Comparison of ENCODE assay signal across 8 mouse cellular contexts in the genomic region with DNA sequence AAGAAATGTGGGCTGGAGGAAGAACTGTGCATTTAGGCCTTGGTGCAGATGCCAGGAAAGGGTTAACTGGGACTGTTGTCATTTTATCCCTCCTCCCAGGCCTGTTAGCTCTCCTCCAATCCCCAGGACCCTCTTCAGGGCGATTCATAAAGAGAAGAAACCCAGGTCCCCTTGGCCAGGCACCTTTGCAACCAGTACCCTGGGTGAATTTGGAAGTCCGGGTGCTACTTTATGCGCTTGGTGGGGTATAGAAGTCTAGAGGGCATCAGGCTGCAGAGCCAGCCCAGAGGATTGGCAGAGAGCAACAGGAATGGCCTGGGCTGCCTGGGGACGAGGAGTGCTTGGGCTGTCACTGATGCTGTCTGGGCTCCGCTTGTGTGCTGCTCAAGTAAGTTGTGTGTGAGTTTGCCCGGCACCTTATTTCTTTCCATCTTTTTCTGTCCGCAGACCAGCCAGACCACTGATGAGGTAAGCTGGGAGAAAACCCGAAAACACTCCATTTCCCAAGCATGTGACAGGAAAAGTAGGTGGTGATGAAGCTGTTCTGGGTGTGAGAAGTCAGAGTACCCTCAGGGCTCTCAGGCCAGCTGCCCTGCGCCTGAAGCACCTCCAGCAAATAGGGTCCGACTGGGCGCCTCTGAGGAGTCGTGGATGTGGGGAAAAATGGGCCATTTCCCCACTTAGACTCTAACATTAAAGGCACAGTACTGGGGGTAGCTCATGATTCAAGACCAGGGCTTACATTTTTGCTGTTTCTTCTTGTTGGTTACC. TPM values are rescaled to one million over a fixed set of nuclear protein-coding genes. Genes with fewer than 3 reads are reported as not detected.
DNase-seq lines count a peak whose midpoint lies in the region; ATAC-seq and TF ChIP-seq lines count a peak whose summit lies in the region.

No protein-coding gene starts in this region.

- no peaks in the 10 kb centered on the region for H3K27me3 ChIP-seq in kidney, embryonic 16.5 days (ENCODE audit: insufficient read depth, low read length)
- no peaks in the 10 kb centered on the region for H3K27me3 ChIP-seq in embryonic facial prominence, embryonic 12.5 days
- no peaks in the 10 kb centered on the region for H3K27me3 ChIP-seq in limb, embryonic 14.5 days (ENCODE audit: control insufficient read depth, insufficient read depth, low read length)

- H3K4me1 ChIP-seq in kidney, embryonic 16.5 days (ENCODE audit: insufficient read depth, low read length): peaks cover 18% of the 10 kb centered on the region
- peaks cover 23% of the 10 kb centered on the region for H3K4me1 ChIP-seq in embryonic facial prominence, embryonic 12.5 days
- peaks cover 30% of the 10 kb centered on the region for H3K4me1 ChIP-seq in limb, embryonic 14.5 days (ENCODE audit: control insufficient read depth, insufficient read depth, low read length)

- DNase-seq in kidney, postnatal 36 days: no peak
- DNase-seq in cerebellum, postnatal 25 days: peak; percentile 49 to 56
- no peak for DNase-seq in limb, embryonic 14.5 days (ENCODE audit: low spot score)
- no peak for DNase-seq in frontal cortex, adult 2 months (ENCODE audit: extremely low spot score in 1 of 2, low spot score in 1 of 2)
- DNase-seq in adrenal gland, postnatal 25 days: no peak
- DNase-seq in left cerebral cortex, adult 2 months (ENCODE audit: extremely low spot score in 1 of 2, low spot score in 2 of 2): no peak

- ATAC-seq in kidney, embryonic 16.5 days (ENCODE audit: low FRiP score, low TSS enrichment): peak; percentile 64
- ATAC-seq in embryonic facial prominence, embryonic 12.5 days (ENCODE audit: insufficient number of reproducible peaks, insufficient read depth, low FRiP score, low TSS enrichment): 0 out of 2 replicates have a peak, but pooled peaks have one; percentile 45
- 0 out of 2 replicates have a peak, but pooled peaks have one; percentile 10 for ATAC-seq in limb, embryonic 14.5 days (ENCODE audit: low FRiP score, low read depth)

- H3K4me3 ChIP-seq in kidney, embryonic 16.5 days (ENCODE audit: low read length): peak overlapping the region; percentile 26
- H3K4me3 ChIP-seq in embryonic facial prominence, embryonic 12.5 days: peak overlapping the region; percentile 36
- peak overlapping the region; percentile 33 for H3K4me3 ChIP-seq in limb, embryonic 14.5 days (replicated peaks; ENCODE audit: low read length)
- H3K4me3 ChIP-seq in left cerebral cortex, adult 2 months: no peak overlapping the region

- peak overlapping the region; percentile 44 for H3K4me2 ChIP-seq in kidney, embryonic 16.5 days (replicated peaks; ENCODE audit: low read depth, low read length)
- H3K4me2 ChIP-seq in embryonic facial prominence, embryonic 12.5 days (replicated peaks): peak overlapping the region; percentile 50
- peak overlapping the region; percentile 42 for H3K4me2 ChIP-seq in limb, embryonic 14.5 days (replicated peaks; ENCODE audit: low read depth, low read length, severe bottlenecking)

- TF ChIP-seq POLR2A in limb, embryonic 14.5 days (IDR thresholded peaks at IDR 0.05; ENCODE audit: borderline replicate concordance, extremely low read depth, insufficient read depth, insufficient read length): no peak

- WGBS in kidney, embryonic 16.5 days: 16% methylated on average over 12 of the region's 12 CpGs
- WGBS in embryonic facial prominence, embryonic 12.5 days: 6% methylated on average over 12 of the region's 12 CpGs
- 14% methylated on average over 12 of the region's 12 CpGs for WGBS in limb, embryonic 14.5 days

- intact Hi-C loops in left cerebral cortex, adult 2 months (cut with DNase I): no loop called here

- TF ChIP-seq CTCF in left cerebral cortex, adult 2 months (IDR thresholded peaks at IDR 0.05): no peak

- 0 out of 2 replicates have a peak overlapping the region, but pooled peaks have one; percentile 4 for H3K27ac ChIP-seq in kidney, embryonic 16.5 days (ENCODE audit: low read length)
- peak overlapping the region; percentile 84 for H3K27ac ChIP-seq in embryonic facial prominence, embryonic 12.5 days
- H3K27ac ChIP-seq in limb, embryonic 14.5 days (replicated peaks; ENCODE audit: low read depth, low read length): peak overlapping the region; percentile 88
- no peak overlapping the region for H3K27ac ChIP-seq in left cerebral cortex, adult 2 months

- H3K9me3 ChIP-seq in kidney, embryonic 16.5 days (ENCODE audit: low read length): no peaks in the 10 kb centered on the region
- no peaks in the 10 kb centered on the region for H3K9me3 ChIP-seq in embryonic facial prominence, embryonic 12.5 days
- H3K9me3 ChIP-seq in limb, embryonic 14.5 days (ENCODE audit: control insufficient read depth, low read length): no peaks in the 10 kb centered on the region

- no peaks in the 10 kb centered on the region for H3K36me3 ChIP-seq in kidney, embryonic 16.5 days (ENCODE audit: insufficient read depth, low read length)
- H3K36me3 ChIP-seq in embryonic facial prominence, embryonic 12.5 days: no peaks in the 10 kb centered on the region
- H3K36me3 ChIP-seq in limb, embryonic 14.5 days (ENCODE audit: control insufficient read depth, insufficient read depth, low read length): no peaks in the 10 kb centered on the region

- H3K9ac ChIP-seq in kidney, embryonic 16.5 days (replicated peaks; ENCODE audit: low read length): no peak overlapping the region
- peak overlapping the region; percentile 16 for H3K9ac ChIP-seq in embryonic facial prominence, embryonic 12.5 days
- peak overlapping the region; percentile 46 for H3K9ac ChIP-seq in limb, embryonic 14.5 days (ENCODE audit: low read depth, low read length, severe bottlenecking)

RNA-seq across cellular contexts. Expression of gene Col9a1, which starts 17.8 kb away (rescaled TPM):
- 8.5 and 8.6 TPM in 2 replicates for polyA plus RNA-seq in kidney, embryonic 16.5 days (2015; fragmentation: Nextera tagmentation; extraction: Ambion mirVana)
- 132 and 134 TPM in 2 replicates for polyA plus RNA-seq in embryonic facial prominence, embryonic 12.5 days (2016; fragmentation: Nextera tagmentation; extraction: Ambion mirVana)
- polyA plus RNA-seq in limb, embryonic 14.5 days (2012; rRNA removed): 252 and 268 TPM in 2 replicates
- polyA plus RNA-seq in limb, embryonic 14.5 days (2014; fragmentation: Nextera tagmentation; extraction: Ambion mirVana): 139 and 151 TPM in 2 replicates
- 0.90 and 1.2 TPM in 2 replicates for polyA plus RNA-seq in frontal cortex, adult 2 months (2012; rRNA removed)
- total RNA-seq in adrenal gland, postnatal 25 days (2021): not detected in 2 replicates
- under 1 TPM; 0.63 to 0.79 TPM for total RNA-seq in left cerebral cortex, adult 2 months (2021)

Comparison
In these comparisons a context has a peak if more than half of its experiments do, and no peak if none do; other contexts are left out.
1. ATAC-seq: peak in every context shown above with its lines; median percentile 64 in kidney, embryonic 16.5 days; 45 in embryonic facial prominence, embryonic 12.5 days; 10 in limb, embryonic 14.5 days.
2. DNase-seq: peak in cerebellum, postnatal 25 days (2 of 2); none in kidney, postnatal 36 days (0 of 2), limb, embryonic 14.5 days (single experiment), frontal cortex, adult 2 months (0 of 2), adrenal gland, postnatal 25 days (single experiment) and left cerebral cortex, adult 2 months (0 of 2).
3. RNA of gene Col9a1, which starts 17.8 kb away (polyA plus RNA-seq): 139 to 268 TPM in limb, embryonic 14.5 days and 132 to 134 TPM in embryonic facial prominence, embryonic 12.5 days; 8.5 to 8.6 TPM in kidney, embryonic 16.5 days and 0.90 to 1.2 TPM in frontal cortex, adult 2 months; every median in the first group is over 10 times any median in the second.
4. Peak in every context shown above with its lines, with median percentiles within 50 percentile points of each other: H3K4me2 ChIP-seq.